In genomic region chr16:92176052-92176451, GRCm38 (mm10) we compare ENCODE assay signal across 27 mouse cellular contexts.
DNase-seq lines count a peak whose midpoint lies in the region; TF ChIP-seq lines count a peak whose summit lies in the region.
"Had no signal": no experiment of that assay in that cellular context is flagged by ENCODE, and none has a peak within 500 bp of the region (broad histone marks: within the 10 kb centered on the region; RNA-seq: fewer than 3 reads in every experiment).

No protein-coding gene starts in this region.

- peak; percentile 76 for DNase-seq in kidney, adult 2 months
- DNase-seq in kidney, postnatal 4 days = no peak
- peak; percentile 73 for DNase-seq in Muller cell, postnatal 12 days (ENCODE audit: inconsistent ontology term)
- peak; percentile 65 for DNase-seq in adipocyte (ENCODE audit: low spot score)
- DNase-seq in kidney, postnatal 14 days = peak; percentile 50
- DNase-seq in layer of hippocampus, postnatal 25 days (ENCODE audit: extremely low spot score in 1 of 2, low spot score in 1 of 2) = no peak
- no peak for DNase-seq in cerebellum, postnatal 14 days
- no peak for DNase-seq in layer of hippocampus, adult 8-10 months (ENCODE audit: low spot score in 2 of 2)
- DNase-seq: adrenal gland, postnatal 25 days; cerebellum, adult 11-12 months; cerebellum, adult 9-11 months; gastrocnemius, postnatal 36 days; heart, adult 18-20 months; heart, postnatal 4 days; liver, embryonic 13.5 days; lung, adult 18-20 months; retina, postnatal 1 day; right cerebral cortex, postnatal 14 days had no signal

- WGBS in kidney, adult 2 months = 74% methylated on average over 1 of the region's 1 CpGs

- H3K27ac ChIP-seq in kidney, adult 2 months (ENCODE audit: insufficient read depth, low read depth, low read length) = peak overlapping the region; percentile 58; the same call in 1 of the 2 replicates
- H3K27ac ChIP-seq: hindbrain, embryonic 14.5 days; kidney, postnatal 0 days; limb, embryonic 10.5 days; limb, embryonic 15.5 days; liver, embryonic 13.5 days; macrophage; midbrain, embryonic 13.5 days; neural tube, embryonic 15.5 days had no signal

- no peaks in the 10 kb centered on the region for H3K27me3 ChIP-seq in kidney, adult 2 months (replicated peaks; ENCODE audit: control insufficient read depth, insufficient read depth, low read length)
- H3K27me3 ChIP-seq: CH12.LX; limb, embryonic 15.5 days; liver, embryonic 13.5 days; midbrain, embryonic 13.5 days; neural tube, embryonic 15.5 days had no signal

- no peaks in the 10 kb centered on the region for H3K36me3 ChIP-seq in kidney, adult 2 months (ENCODE audit: control insufficient read depth, insufficient read depth, low read length)
- H3K36me3 ChIP-seq: heart, embryonic 12.5 days; limb, embryonic 10.5 days; limb, embryonic 15.5 days; liver, embryonic 13.5 days; midbrain, embryonic 13.5 days; neural tube, embryonic 15.5 days had no signal

- H3K4me3 ChIP-seq in kidney, adult 2 months (ENCODE audit: insufficient read depth, low read depth, low read length) = no peak overlapping the region
- H3K4me3 ChIP-seq: heart, embryonic 12.5 days; limb, embryonic 10.5 days; limb, embryonic 15.5 days; liver, embryonic 13.5 days; midbrain, embryonic 13.5 days; neural tube, embryonic 15.5 days had no signal

- no peak for TF ChIP-seq POLR2A in kidney, adult 2 months (IDR thresholded peaks at IDR 0.05; ENCODE audit: low read depth, low read length)

- no peaks in the 10 kb centered on the region for H3K4me1 ChIP-seq in kidney, adult 2 months (ENCODE audit: control insufficient read depth, insufficient read depth, low read length)
- H3K4me1 ChIP-seq: liver, embryonic 13.5 days; midbrain, embryonic 13.5 days; neural tube, embryonic 15.5 days had no signal

- no peak for TF ChIP-seq CTCF in kidney, adult 2 months (conservative IDR thresholded peaks at IDR 0.05; ENCODE audit: insufficient read depth, insufficient read length, low read depth, low read length)

Comparison
In these comparisons a context has a peak if more than half of its experiments do, and no peak if none do; other contexts are left out.
1. DNase-seq: peak in kidney, adult 2 months (single experiment), Muller cell, postnatal 12 days (single experiment), adipocyte (single experiment) and kidney, postnatal 14 days (single experiment); none in kidney, postnatal 4 days (0 of 2), layer of hippocampus, postnatal 25 days (0 of 2), cerebellum, postnatal 14 days (0 of 2) and layer of hippocampus, adult 8-10 months (0 of 2).